Mouse (Mus musculus): ENCODE results near the gene Tmem161b. TPM values are rescaled to one million over a fixed set of nuclear protein-coding genes. Genes with fewer than 3 reads are reported as not detected.

The Tmem161b gene
- total and polyA plus RNA-seq, 3 experiments = 10.9 to 16.7 TPM; not detected in 1

- Histone ChIP-seq H3K4me3 (ENCODE audit: control insufficient read depth in 1 of 2, insufficient read depth in 1 of 2, low read depth in 2 of 2, low read length in 2 of 2) (peak overlapping the region in 1 of 2 experiments; percentile 30; a peak in 1 of 4 replicates), H3K36me3 (ENCODE audit: control insufficient read depth in 1 of 2, insufficient read depth in 2 of 2, low read length in 2 of 2) (peaks cover 8 to 18% of the 10 kb centered on the region in 2 experiments), H3K79me2 (ENCODE audit: control insufficient read depth, insufficient read depth, low read length, poor library complexity) (no peaks in the 10 kb centered on the region), H3K27me3 (ENCODE audit: control insufficient read depth in 1 of 2, insufficient read depth in 2 of 2, low read length in 2 of 2) (no peaks in the 10 kb centered on the region), H3K27ac (ENCODE audit: control insufficient read depth, low read depth, low read length) (0 out of 2 replicates have a peak overlapping the region, but pooled peaks have one; percentile 2), H3K9me3 (replicated peaks; ENCODE audit: insufficient read depth, low read length) (no peaks in the 10 kb centered on the region), H3K9ac (ENCODE audit: control insufficient read depth, low read depth, low read length, poor library complexity, severe bottlenecking) (no peak overlapping the region), H3K4me1 (ENCODE audit: control insufficient read depth in 1 of 2, insufficient read depth in 2 of 2, low read length in 2 of 2) (peaks cover 0 to 17% of the 10 kb centered on the region in 2 experiments; a peak in 2 of 4 replicates)
- DNase-seq (ENCODE audit: low read depth, low spot score) = peak; percentile 67
- TF ChIP-seq KAT2A (conservative IDR thresholded peaks at IDR 0.05; ENCODE audit: low read depth, low read length) (no peak), POLR2AphosphoS5 (IDR thresholded peaks at IDR 0.05; ENCODE audit: borderline replicate concordance, low read depth, low read length) (no peak), ZMIZ1 (IDR thresholded peaks at IDR 0.05; ENCODE audit: low read depth, low read length) (no peak), SMC3 (IDR thresholded peaks at IDR 0.05; ENCODE audit: low read depth, low read length) (no peak), USF2 (IDR thresholded peaks at IDR 0.05; ENCODE audit: borderline replicate concordance in 1 of 2, insufficient read depth in 1 of 2, low read depth in 1 of 2, low read length in 2 of 2) (no peak), BHLHE40 (IDR thresholded peaks at IDR 0.05; ENCODE audit: borderline replicate concordance, low read depth, low read length) (no peak), ELF1 (IDR thresholded peaks at IDR 0.05; ENCODE audit: low read depth, low read length) (no peak), TCF12 (IDR thresholded peaks at IDR 0.05; ENCODE audit: low read depth, low read length) (peak; percentile 86; the same call in 1 of the 2 replicates), CHD2 (IDR thresholded peaks at IDR 0.05; ENCODE audit: low read length) (no peak), GATA1 (IDR thresholded peaks at IDR 0.05; ENCODE audit: low read depth, low read length) (peak; percentile 81), MXI1 (IDR thresholded peaks at IDR 0.05; ENCODE audit: low read depth, low read length) (no peak), TBP (IDR thresholded peaks at IDR 0.05; ENCODE audit: low read depth, low read length) (no peak), MEF2A (IDR thresholded peaks at IDR 0.05; ENCODE audit: extremely low read depth, insufficient replicate concordance, low read depth, low read length, poor library complexity, severe bottlenecking) (no peak), HCFC1 (IDR thresholded peaks at IDR 0.05; ENCODE audit: low read depth, low read length) (no peak), TAL1 (IDR thresholded peaks at IDR 0.05; ENCODE audit: low read length) (peak; percentile 62), RCOR1 (IDR thresholded peaks at IDR 0.05; ENCODE audit: low read depth, low read length) (peak; percentile 53; the same call in 1 of the 2 replicates), SIN3A (IDR thresholded peaks at IDR 0.05; ENCODE audit: low read length) (no peak), MYB (IDR thresholded peaks at IDR 0.05; ENCODE audit: low read depth, low read length) (peak; percentile 72), ZKSCAN1 (IDR thresholded peaks at IDR 0.05; ENCODE audit: low read depth, low read length) (no peak), MAZ (IDR thresholded peaks at IDR 0.05; ENCODE audit: low read depth, low read length) (no peak), UBTF (IDR thresholded peaks at IDR 0.05; ENCODE audit: borderline replicate concordance, insufficient read depth, low read depth, low read length) (no peak), ETS1 (IDR thresholded peaks at IDR 0.05; ENCODE audit: low read depth, low read length) (peak; percentile 62), MAX (IDR thresholded peaks at IDR 0.05; ENCODE audit: low read length) (no peak), EP300 (IDR thresholded peaks at IDR 0.05; ENCODE audit: low read depth in 1 of 2, low read length in 2 of 2) (peak; percentile 90 to 92)
Measured at GRCm38 (mm10) chr13:84276246-84276645, 54.1 kb downstream of the Tmem161b start.
